Mouse (Mus musculus): ENCODE results near the gene Slc44a1. TPM values are rescaled to one million over a fixed set of nuclear protein-coding genes. Genes with fewer than 3 reads are reported as not detected.

The Slc44a1 gene
- 10 to 100 TPM; 39.3 to 42.1 TPM for total RNA-seq (2021)
- long read RNA-seq, experiment 1, full-length matches to known transcripts, result 63 of 74 reads
- long read RNA-seq, experiment 1, partial matches to known transcripts, result 4 of 74 reads
- long read RNA-seq, experiment 1, other reads (novel, unspliced or antisense), result 7 of 74 reads
- long read RNA-seq, experiment 2, full-length matches to known transcripts, result 65 of 91 reads
- long read RNA-seq, experiment 2, partial matches to known transcripts, result 10 of 91 reads
- long read RNA-seq, experiment 2, other reads (novel, unspliced or antisense), result 16 of 91 reads

- peak; percentile 89 to 90 for DNase-seq (ENCODE audit: low spot score in 2 of 2)
These were observed at the start of gene Slc44a1 for GRCm38 (mm10) chr4:53440010-53440815. Gene Slc44a1, plus strand, starts transcription at chr4:53440413.

DNA sequence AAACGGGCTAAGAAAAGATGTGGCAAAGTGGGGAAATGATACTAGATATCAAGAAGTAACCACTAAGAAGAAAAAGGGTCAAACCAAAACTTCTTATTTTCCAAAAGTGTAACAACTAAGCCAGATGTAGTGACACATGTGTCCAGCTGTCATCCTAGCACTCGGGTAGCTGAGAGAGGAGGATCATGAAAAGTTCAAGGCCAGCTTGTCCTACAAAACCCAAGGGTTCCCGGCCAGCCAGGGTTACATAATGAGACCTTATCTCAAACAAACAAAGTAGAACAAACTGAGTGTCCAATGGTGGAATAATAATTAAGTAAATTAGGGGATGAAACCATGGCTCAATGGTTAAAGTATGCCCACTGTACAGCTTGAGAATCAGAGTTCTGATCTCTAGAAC is 45.2 kb upstream of the Slc44a1 start:
- DNase-seq (ENCODE audit: low spot score in 2 of 2), result no peak

GRCm38 (mm10) chr4:53396623-53397192 is 43.5 kb upstream of the Slc44a1 start:
- DNase-seq (ENCODE audit: low spot score in 2 of 2), result no peak

- DNase-seq (ENCODE audit: low spot score in 2 of 2), result no peak
These were observed 42.7 kb upstream of the Slc44a1 start for GRCm38 (mm10) chr4:53397280-53398117.

- no peak for DNase-seq (ENCODE audit: low spot score in 2 of 2)
These were observed 41.7 kb upstream of the Slc44a1 start for GRCm38 (mm10) chr4:53398561-53398960.

- DNase-seq (ENCODE audit: low spot score in 2 of 2), result no peak
These were observed 40.8 kb upstream of the Slc44a1 start for GRCm38 (mm10) chr4:53399428-53399827.

GRCm38 (mm10) chr4:53403386-53403785 is 36.8 kb upstream of the Slc44a1 start:
- DNase-seq (ENCODE audit: low spot score in 2 of 2), result no peak

DNA sequence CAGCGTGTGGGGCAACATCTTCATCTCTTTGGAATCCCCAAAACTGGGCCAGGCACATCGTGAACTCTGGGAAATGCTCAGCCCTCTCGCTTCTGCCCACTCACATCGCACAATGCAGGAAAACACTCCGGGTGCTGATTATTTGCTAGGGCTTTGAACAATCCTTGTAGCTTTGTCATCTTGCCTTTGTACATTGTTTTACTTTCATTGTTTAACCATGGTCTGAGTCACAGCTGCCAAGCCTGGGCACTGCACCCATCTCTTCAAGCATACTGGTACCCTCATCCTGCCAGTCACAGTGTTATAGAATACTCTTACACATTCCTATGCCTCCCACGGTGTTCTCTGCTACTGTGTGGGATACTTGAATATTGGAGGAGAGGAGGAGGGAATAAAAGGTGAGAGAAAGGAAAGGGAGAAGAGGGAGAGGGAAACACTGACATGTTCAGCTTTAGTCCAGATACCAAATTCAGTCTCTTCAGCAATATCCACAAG is 35.7 kb upstream of the Slc44a1 start:
- DNase-seq (ENCODE audit: low spot score in 2 of 2), result no peak

DNA sequence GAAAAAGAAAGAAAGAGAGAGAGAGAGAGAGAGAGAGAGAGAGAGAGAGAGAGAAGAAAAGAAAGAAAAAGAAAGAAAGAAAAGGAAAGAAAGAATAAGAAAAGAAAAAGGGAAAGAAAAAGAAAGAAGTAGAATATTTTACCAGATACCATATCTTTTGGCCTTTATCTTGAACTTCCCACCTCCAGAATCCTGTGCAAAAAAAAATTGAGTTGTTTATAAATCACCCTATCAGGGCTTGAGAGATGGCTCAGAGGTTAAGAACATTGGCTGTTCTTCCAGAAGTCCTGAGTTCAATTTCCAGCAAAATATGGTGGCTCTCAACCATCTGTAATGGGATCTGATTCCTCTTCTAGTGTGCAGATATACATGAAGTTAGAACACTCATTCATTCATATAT is 33.3 kb upstream of the Slc44a1 start:
- DNase-seq (ENCODE audit: low spot score in 2 of 2), result no peak

- no peak for DNase-seq (ENCODE audit: low spot score in 2 of 2)
These were observed 31.4 kb upstream of the Slc44a1 start for GRCm38 (mm10) chr4:53408821-53409220.

GRCm38 (mm10) chr4:53409526-53410085 is 30.6 kb upstream of the Slc44a1 start:
- DNase-seq (ENCODE audit: low spot score in 2 of 2), result no peak

GRCm38 (mm10) chr4:53410752-53411151 is 29.5 kb upstream of the Slc44a1 start:
- no peak for DNase-seq (ENCODE audit: low spot score in 2 of 2)

- no peak for DNase-seq (ENCODE audit: low spot score in 2 of 2)
These were observed 28.0 kb upstream of the Slc44a1 start for GRCm38 (mm10) chr4:53411958-53412870.

DNA sequence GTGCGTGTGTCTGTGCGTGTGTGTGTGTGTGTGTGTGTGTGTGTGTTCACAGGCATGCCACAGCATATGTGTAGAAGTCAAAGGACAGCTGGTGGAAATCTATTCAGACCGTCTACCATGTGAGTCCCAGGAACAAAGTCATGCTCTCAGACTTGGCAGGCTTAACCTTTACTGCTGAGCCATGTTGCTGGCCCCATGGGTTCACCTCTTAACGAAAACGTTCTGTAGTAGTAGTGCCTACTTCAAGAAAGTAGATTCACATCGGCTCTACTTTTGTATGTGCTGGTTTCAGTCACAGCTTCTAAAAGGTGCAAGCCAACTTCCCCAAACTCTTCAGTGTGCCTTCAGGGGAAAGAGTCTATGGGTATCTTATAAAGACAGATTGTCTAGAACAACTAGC is 27.2 kb upstream of the Slc44a1 start:
- no peak for DNase-seq (ENCODE audit: low spot score in 2 of 2)

- no peak for DNase-seq (ENCODE audit: low spot score in 2 of 2)
These were observed 26.0 kb upstream of the Slc44a1 start for GRCm38 (mm10) chr4:53414031-53414797.

- peak in 1 of 2 experiments; percentile 56 for DNase-seq (ENCODE audit: low spot score in 2 of 2)
These were observed 24.2 kb upstream of the Slc44a1 start for GRCm38 (mm10) chr4:53415873-53416637.

DNA sequence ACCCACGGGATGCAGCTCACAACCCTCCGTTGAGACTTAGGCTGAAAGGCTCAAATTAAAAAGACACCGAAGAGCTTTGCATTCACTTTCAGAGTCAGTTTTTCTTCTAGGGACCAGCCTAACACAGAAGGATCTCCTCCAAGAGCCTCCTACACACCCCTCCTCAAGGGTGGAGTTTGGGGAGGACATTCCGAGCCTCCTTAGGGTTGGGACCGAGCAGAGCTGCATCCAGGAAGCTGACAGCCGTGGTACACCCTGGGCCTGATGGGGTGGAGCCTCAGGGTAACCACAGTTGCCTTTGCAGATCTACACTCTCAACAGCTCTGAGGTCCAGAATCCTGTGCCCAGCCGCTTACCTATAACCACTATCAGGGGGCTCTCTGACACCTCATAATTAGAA is 23.3 kb upstream of the Slc44a1 start:
- DNase-seq (ENCODE audit: low spot score in 2 of 2), result no peak

GRCm38 (mm10) chr4:53422799-53423198 is 17.4 kb upstream of the Slc44a1 start:
- DNase-seq (ENCODE audit: low spot score in 2 of 2), result no peak

Data from gastrocnemius, postnatal 4 days (tissue).